Mouse (Mus musculus) C2C12 (cell line): ENCODE results near the gene Optn.

ENCODE experiments used
- CEBPB ChIP-seq: IDR thresholded peaks from one replicate; pipeline ENCODE4 v1.6.1; 2011; ENCODE audit warnings: low read depth, mild to moderate bottlenecking, control low read depth, moderate library complexity
- CTCF ChIP-seq: IDR thresholded peaks from one replicate; pipeline ENCODE4 v1.5.1; 2011; ENCODE audit not compliant: control insufficient read depth, insufficient read depth, insufficient read length
- FOSL1 ChIP-seq: IDR thresholded peaks from one replicate; pipeline ENCODE4 v1.8.0; 2011; ENCODE audit warnings: mild to moderate bottlenecking, low read length; ENCODE audit not compliant: poor library complexity, insufficient read depth, severe bottlenecking
- MAX ChIP-seq: IDR thresholded peaks from one replicate; pipeline ENCODE4 v1.6.1; 2011; ENCODE audit warnings: mild to moderate bottlenecking, control low read depth
- MYOD1 ChIP-seq: IDR thresholded peaks from one replicate; pipeline ENCODE4 v1.6.1; 2011; ENCODE audit warnings: low read depth; ENCODE audit not compliant: control insufficient read depth, insufficient read length
- MYOG ChIP-seq: IDR thresholded peaks from one replicate; pipeline ENCODE4 v1.6.1; 2011; ENCODE audit not compliant: control insufficient read depth, insufficient read length; ENCODE audit errors: extremely low read depth
- USF1 ChIP-seq: IDR thresholded peaks from one replicate; pipeline ENCODE4 v1.6.1; 2011; ENCODE audit warnings: low read depth, mild to moderate bottlenecking, control low read depth, moderate library complexity

DNA sequence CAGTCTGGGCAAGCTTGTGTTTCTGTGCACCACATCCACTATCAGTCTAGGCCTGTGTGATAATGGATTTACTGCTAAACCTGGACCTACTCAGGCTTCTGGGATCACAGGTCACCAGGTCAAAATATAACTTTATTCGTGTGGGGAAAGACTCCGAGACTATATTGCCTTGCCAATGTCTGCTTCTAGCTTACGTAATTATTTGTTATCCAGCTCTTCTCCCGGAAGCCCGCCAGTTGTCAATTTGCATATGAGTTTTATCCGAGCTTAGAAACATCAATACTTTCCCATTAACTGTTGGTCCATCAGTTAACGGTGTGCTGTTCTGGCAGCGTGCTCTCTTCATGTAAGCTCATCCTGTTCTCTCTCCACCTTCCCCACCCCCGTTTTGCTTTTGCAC, 28.6 kb downstream of the Optn start:
- no peak for TF ChIP-seq MAX
- TF ChIP-seq CTCF, result no peak
- no peak for TF ChIP-seq USF1
- TF ChIP-seq FOSL1, result no peak
- no peak for TF ChIP-seq MYOD1
- TF ChIP-seq MYOG, result no peak
- TF ChIP-seq CEBPB, result no peak
